Mouse (Mus musculus) olfactory bulb, adult 2 months (tissue): Measurements from ENCODE around the gene Hmgb1.

Experiments
- CTCF ChIP-seq: fragments of 200-500 bp; IDR thresholded peaks from 2 replicates; pipeline ENCODE4 v1.5.1; 2012; ENCODE audit warnings: low read depth, mild to moderate bottlenecking, low read length, moderate library complexity; ENCODE audit not compliant: insufficient read depth
- POLR2A ChIP-seq: fragments of 200-500 bp; IDR thresholded peaks from 2 replicates; pipeline ENCODE4 v1.6.1; 2012; ENCODE audit warnings: mild to moderate bottlenecking, low read depth, low read length, moderate library complexity; ENCODE audit not compliant: insufficient read depth

GRCm38 (mm10) chr5:149152063-149152773 is 32.1 kb downstream of the Hmgb1 start:
- TF ChIP-seq CTCF (no peak), POLR2A (no peak)
